1 mouse cellular context compared by ENCODE assay signal in genomic region chr12:69168461-69169106, GRCm38 (mm10).
TF ChIP-seq lines count a peak whose summit lies in the region.

Gene Lrr1, plus strand, starts transcription at chr12:69168814.

TF ChIP-seq in MEL, 35 proteins besides CTCF, POLR2A, EP300 and RAD21 (continued from another document):
- TF ChIP-seq MXI1 (IDR thresholded peaks at IDR 0.05; ENCODE audit: low read depth, low read length): peak; percentile 74
- TF ChIP-seq TCF12 (IDR thresholded peaks at IDR 0.05; ENCODE audit: low read depth, low read length): no peak; the same call in 1 of the 2 replicates
- TF ChIP-seq MYC (IDR thresholded peaks at IDR 0.05; ENCODE audit: low read depth, low read length): no peak
- no peak for TF ChIP-seq GABPA (IDR thresholded peaks at IDR 0.05; ENCODE audit: low read depth, low read length)
- TF ChIP-seq CHD2 (IDR thresholded peaks at IDR 0.05; ENCODE audit: low read length): no peak
- no peak for TF ChIP-seq CHD1 (IDR thresholded peaks at IDR 0.05; ENCODE audit: low read depth, low read length)
- TF ChIP-seq BHLHE40 (IDR thresholded peaks at IDR 0.05; ENCODE audit: borderline replicate concordance, low read depth, low read length): no peak
TF ChIP-seq in MEL: peak in this region for 7.
